Mouse (Mus musculus): ENCODE results near the gene Eya2. TPM values are rescaled to one million over a fixed set of nuclear protein-coding genes. Genes with fewer than 3 reads are reported as not detected.

Eya2 gene
- polyA plus RNA-seq, 1 experiment from 2014 or later: 7.7 TPM

GRCm38 (mm10) chr2:165564101-165564500, 30.7 kb upstream of the Eya2 start:
- Histone ChIP-seq H3K27ac (no peak overlapping the region), H3K36me3 (no peaks in the 10 kb centered on the region), H3K4me3 (no peak overlapping the region), H3K9me3 (replicated peaks) (no peaks in the 10 kb centered on the region), H3K27me3 (ENCODE audit: low read depth, poor library complexity, severe bottlenecking) (peaks cover 63% of the 10 kb centered on the region), H3K4me1 (peaks cover 58% of the 10 kb centered on the region)
- 68% methylated on average over 8 of the region's 8 CpGs for WGBS
- no peak for DNase-seq (ENCODE audit: low spot score)

- Histone ChIP-seq H3K27ac (0 out of 2 replicates have a peak overlapping the region, but pooled peaks have one; percentile 0), H3K4me3 (no peak overlapping the region), H3K27me3 (ENCODE audit: low read depth, poor library complexity, severe bottlenecking) (peaks cover 59% of the 10 kb centered on the region), H3K36me3 (no peaks in the 10 kb centered on the region), H3K9me3 (replicated peaks) (no peaks in the 10 kb centered on the region), H3K4me1 (peaks cover 54% of the 10 kb centered on the region)
- 65% methylated on average over 6 of the region's 6 CpGs for WGBS
- no peak for DNase-seq (ENCODE audit: low spot score)
Measured at GRCm38 (mm10) chr2:165564620-165565019, 30.2 kb upstream of the Eya2 start.

- Histone ChIP-seq H3K4me3 (no peak overlapping the region), H3K27ac (peak overlapping the region; percentile 25; the same call in 1 of the 2 replicates), H3K27me3 (ENCODE audit: low read depth, poor library complexity, severe bottlenecking) (peaks cover 47% of the 10 kb centered on the region), H3K36me3 (no peaks in the 10 kb centered on the region), H3K4me1 (peaks cover 53% of the 10 kb centered on the region), H3K9me3 (replicated peaks) (no peaks in the 10 kb centered on the region)
- 57% methylated on average over 6 of the region's 6 CpGs for WGBS
- no peak for DNase-seq (ENCODE audit: low spot score)
Measured at GRCm38 (mm10) chr2:165566898-165567297, 27.9 kb upstream of the Eya2 start.

- no peak overlapping the region for H3K4me3 ChIP-seq
- no peak overlapping the region for H3K27ac ChIP-seq
- WGBS: 88% methylated on average over 9 of the region's 9 CpGs
- peaks cover 37% of the 10 kb centered on the region for H3K27me3 ChIP-seq (ENCODE audit: low read depth, poor library complexity, severe bottlenecking)
- H3K9me3 ChIP-seq (replicated peaks): no peaks in the 10 kb centered on the region
- H3K36me3 ChIP-seq: no peaks in the 10 kb centered on the region
- DNase-seq (ENCODE audit: low spot score): no peak
- H3K4me1 ChIP-seq: peaks cover 53% of the 10 kb centered on the region
Measured at GRCm38 (mm10) chr2:165567820-165568219, 27.0 kb upstream of the Eya2 start.

- WGBS: 70% methylated on average over 6 of the region's 6 CpGs
- no peaks in the 10 kb centered on the region for H3K36me3 ChIP-seq
- peaks cover 43% of the 10 kb centered on the region for H3K4me1 ChIP-seq
- H3K4me3 ChIP-seq: no peak overlapping the region
- no peak for DNase-seq (ENCODE audit: low spot score)
- H3K27ac ChIP-seq: no peak overlapping the region
- H3K27me3 ChIP-seq (ENCODE audit: low read depth, poor library complexity, severe bottlenecking): peaks cover 35% of the 10 kb centered on the region
- no peaks in the 10 kb centered on the region for H3K9me3 ChIP-seq (replicated peaks)
Measured at GRCm38 (mm10) chr2:165568911-165569310, 25.9 kb upstream of the Eya2 start.

- no peak for DNase-seq (ENCODE audit: low spot score)
- Histone ChIP-seq H3K9me3 (replicated peaks) (no peaks in the 10 kb centered on the region), H3K4me1 (peaks cover 31% of the 10 kb centered on the region), H3K27me3 (ENCODE audit: low read depth, poor library complexity, severe bottlenecking) (peaks cover 13% of the 10 kb centered on the region; the same call in 1 of the 2 replicates), H3K36me3 (no peaks in the 10 kb centered on the region), H3K27ac (peak overlapping the region; percentile 26; the same call in 1 of the 2 replicates), H3K4me3 (no peak overlapping the region)
- WGBS: 40% methylated on average over 4 of the region's 4 CpGs
Measured at GRCm38 (mm10) chr2:165571216-165571778, 23.5 kb upstream of the Eya2 start.

- H3K27ac ChIP-seq: peak overlapping the region; percentile 38; the same call in 1 of the 2 replicates
- no peaks in the 10 kb centered on the region for H3K9me3 ChIP-seq (replicated peaks)
- no peak for DNase-seq (ENCODE audit: low spot score)
- no peak overlapping the region for H3K4me3 ChIP-seq
- no peaks in the 10 kb centered on the region for H3K36me3 ChIP-seq
- H3K4me1 ChIP-seq: peaks cover 28% of the 10 kb centered on the region
- WGBS: 84% methylated on average over 8 of the region's 8 CpGs
- peaks cover 34% of the 10 kb centered on the region; the same call in 1 of the 2 replicates for H3K27me3 ChIP-seq (ENCODE audit: low read depth, poor library complexity, severe bottlenecking)
Measured at GRCm38 (mm10) chr2:165583044-165583443, 11.8 kb upstream of the Eya2 start.

GRCm38 (mm10) chr2:165583518-165583917, 11.3 kb upstream of the Eya2 start:
- H3K36me3 ChIP-seq: no peaks in the 10 kb centered on the region
- no peak for DNase-seq (ENCODE audit: low spot score)
- peak overlapping the region; percentile 38; the same call in 1 of the 2 replicates for H3K27ac ChIP-seq
- H3K4me1 ChIP-seq: peaks cover 28% of the 10 kb centered on the region
- no peak overlapping the region for H3K4me3 ChIP-seq
- WGBS: 79% methylated on average over 4 of the region's 4 CpGs
- H3K9me3 ChIP-seq (replicated peaks): no peaks in the 10 kb centered on the region
- H3K27me3 ChIP-seq (ENCODE audit: low read depth, poor library complexity, severe bottlenecking): peaks cover 38% of the 10 kb centered on the region; the same call in 1 of the 2 replicates

GRCm38 (mm10) chr2:165584563-165584962, 10.3 kb upstream of the Eya2 start:
- Histone ChIP-seq H3K4me3 (no peak overlapping the region), H3K36me3 (no peaks in the 10 kb centered on the region), H3K9me3 (replicated peaks) (no peaks in the 10 kb centered on the region), H3K27me3 (ENCODE audit: low read depth, poor library complexity, severe bottlenecking) (peaks cover 49% of the 10 kb centered on the region; the same call in 1 of the 2 replicates), H3K27ac (peak overlapping the region; percentile 37), H3K4me1 (peaks cover 28% of the 10 kb centered on the region)
- 36% methylated on average over 3 of the region's 3 CpGs for WGBS
- no peak for DNase-seq (ENCODE audit: low spot score)

- Histone ChIP-seq H3K27ac (no peak overlapping the region), H3K9me3 (replicated peaks) (0 out of 2 replicates have a peak, but pooled peaks cover 2% of the 10 kb centered on the region), H3K27me3 (ENCODE audit: low read depth, poor library complexity, severe bottlenecking) (peaks cover 85% of the 10 kb centered on the region), H3K4me1 (peaks cover 20% of the 10 kb centered on the region), H3K36me3 (no peaks in the 10 kb centered on the region), H3K4me3 (no peak overlapping the region)
- DNase-seq (ENCODE audit: low spot score): no peak
- WGBS: 90% methylated on average over 16 of the region's 16 CpGs
Measured at GRCm38 (mm10) chr2:165590742-165591141, 4.1 kb upstream of the Eya2 start.

GRCm38 (mm10) chr2:165593763-165594162, 1.1 kb upstream of the Eya2 start:
- Histone ChIP-seq H3K27ac (no peak overlapping the region), H3K4me1 (peaks cover 44% of the 10 kb centered on the region), H3K9me3 (replicated peaks) (0 out of 2 replicates have a peak, but pooled peaks cover 2% of the 10 kb centered on the region), H3K4me3 (no peak overlapping the region), H3K36me3 (no peaks in the 10 kb centered on the region), H3K27me3 (ENCODE audit: low read depth, poor library complexity, severe bottlenecking) (peaks cover 87% of the 10 kb centered on the region)
- WGBS: 85% methylated on average over 2 of the region's 2 CpGs
- peak; percentile 45 for DNase-seq (ENCODE audit: low spot score)

GRCm38 (mm10) chr2:165595676-165596070, 841 bp downstream of the Eya2 start:
- H3K9me3 ChIP-seq (replicated peaks): 0 out of 2 replicates have a peak, but pooled peaks cover 2% of the 10 kb centered on the region
- no peaks in the 10 kb centered on the region for H3K36me3 ChIP-seq
- H3K4me1 ChIP-seq: peaks cover 57% of the 10 kb centered on the region
- peak overlapping the region; percentile 71 for H3K4me3 ChIP-seq
- WGBS: 3% methylated on average over 13 of the region's 13 CpGs
- peak; percentile 64 for DNase-seq (ENCODE audit: low spot score)
- H3K27ac ChIP-seq: peak overlapping the region; percentile 87; the same call in 1 of the 2 replicates
- peaks cover 77% of the 10 kb centered on the region for H3K27me3 ChIP-seq (ENCODE audit: low read depth, poor library complexity, severe bottlenecking)

- H3K27me3 ChIP-seq (ENCODE audit: low read depth, poor library complexity, severe bottlenecking): peaks cover 77% of the 10 kb centered on the region
- H3K4me1 ChIP-seq: peaks cover 61% of the 10 kb centered on the region
- DNase-seq (ENCODE audit: low spot score): no peak
- H3K36me3 ChIP-seq: no peaks in the 10 kb centered on the region
- WGBS: 24% methylated on average over 11 of the region's 11 CpGs
- H3K27ac ChIP-seq: no peak overlapping the region
- H3K4me3 ChIP-seq: peak overlapping the region; percentile 71
- H3K9me3 ChIP-seq (replicated peaks): 0 out of 2 replicates have a peak, but pooled peaks cover 2% of the 10 kb centered on the region
Measured at GRCm38 (mm10) chr2:165596141-165596540, 1.3 kb downstream of the Eya2 start.
